Comparison of ENCODE assay signal across 8 mouse cellular contexts in the genomic region with DNA sequence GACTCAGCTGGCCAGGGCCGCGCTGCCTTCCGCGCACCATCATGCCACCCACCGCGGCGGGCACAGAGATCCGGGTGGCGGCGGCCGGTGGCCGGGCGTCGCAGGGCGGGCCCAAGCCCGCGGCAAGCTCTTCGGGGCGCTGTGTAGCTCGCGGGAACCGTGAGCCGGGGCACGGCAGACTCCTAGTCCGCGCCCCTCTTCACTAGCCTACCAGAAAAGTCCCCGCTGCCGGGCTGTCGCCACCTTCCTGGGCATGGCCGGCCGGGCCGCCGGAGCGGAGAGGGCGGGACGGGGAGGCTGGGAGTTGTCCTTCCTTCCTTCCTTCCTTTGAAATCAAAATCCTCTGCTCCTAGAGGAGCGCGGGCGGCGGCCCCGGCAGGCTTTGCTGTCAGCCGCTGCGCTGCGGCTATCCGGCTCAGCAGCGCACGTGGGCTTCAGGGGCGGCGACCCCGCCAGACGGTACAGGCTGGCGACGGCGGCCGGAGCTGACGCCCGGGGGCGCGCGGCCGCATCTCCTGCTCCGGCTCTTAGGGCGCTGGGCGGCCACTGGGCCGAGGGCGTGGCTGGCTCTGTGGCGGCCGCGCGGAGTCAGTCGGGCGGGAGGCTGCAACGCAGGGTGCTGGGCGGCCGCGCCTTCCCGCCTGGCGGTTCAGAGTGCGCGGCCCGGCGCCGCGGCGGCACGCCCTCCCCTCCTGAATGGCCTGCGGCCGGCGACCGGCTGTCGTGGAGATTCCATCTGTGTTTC. TPM values are rescaled to one million over a fixed set of nuclear protein-coding genes. Genes with fewer than 3 reads are reported as not detected.
DNase-seq lines count a peak whose midpoint lies in the region; ATAC-seq and TF ChIP-seq lines count a peak whose summit lies in the region.

No protein-coding gene starts in this region.

- H3K36me3 ChIP-seq in forebrain, embryonic 15.5 days = no peaks in the 10 kb centered on the region
- no peaks in the 10 kb centered on the region for H3K36me3 ChIP-seq in lung, postnatal 0 days (ENCODE audit: insufficient read depth, low read length)

- peak; percentile 70 for ATAC-seq in forebrain, embryonic 15.5 days (replicated peaks)
- ATAC-seq in lung, postnatal 0 days = peak; percentile 83

- peaks cover 51% of the 10 kb centered on the region for H3K4me1 ChIP-seq in forebrain, embryonic 15.5 days
- H3K4me1 ChIP-seq in lung, postnatal 0 days (ENCODE audit: insufficient read depth, low read depth, low read length) = peaks cover 17% of the 10 kb centered on the region

- WGBS in forebrain, embryonic 15.5 days = under 1% methylated on average over 82 of the region's 91 CpGs
- WGBS in lung, postnatal 0 days = under 1% methylated on average over 41 of the region's 91 CpGs

- H3K27ac ChIP-seq in forebrain, embryonic 15.5 days (replicated peaks) = peak overlapping the region; percentile 88
- peak overlapping the region; percentile 98 for H3K27ac ChIP-seq in lung, postnatal 0 days (ENCODE audit: low read length)

- peak overlapping the region; percentile 73 for H3K9ac ChIP-seq in forebrain, embryonic 15.5 days (replicated peaks)
- H3K9ac ChIP-seq in lung, postnatal 0 days (replicated peaks; ENCODE audit: low read depth) = peak overlapping the region; percentile 70

- intact Hi-C loops in heart, postnatal 14 days (cut with DNase I) = loop anchor here (1.0 to 5.0 kb wide), 2 partner anchors 74 to 216 kb away; no protein-coding TSS in a partner anchor

- TF ChIP-seq EP300 in lung, postnatal 0 days (IDR thresholded peaks at IDR 0.05) = peak; percentile 40

- H3K4me3 ChIP-seq in forebrain, embryonic 15.5 days = peak overlapping the region; percentile 66
- H3K4me3 ChIP-seq in lung, postnatal 0 days (ENCODE audit: low read depth, low read length) = peak overlapping the region; percentile 67

- peak; percentile 14; the same call in 1 of the 2 replicates for TF ChIP-seq CTCF in lung, postnatal 0 days (IDR thresholded peaks at IDR 0.05)

- peak overlapping the region; percentile 76 for H3K4me2 ChIP-seq in forebrain, embryonic 15.5 days (replicated peaks)
- peak overlapping the region; percentile 94 for H3K4me2 ChIP-seq in lung, postnatal 0 days (replicated peaks; ENCODE audit: low read depth, low read length)

- H3K9me3 ChIP-seq in forebrain, embryonic 15.5 days = no peaks in the 10 kb centered on the region
- no peaks in the 10 kb centered on the region for H3K9me3 ChIP-seq in lung, postnatal 0 days (ENCODE audit: low read length)

- no peaks in the 10 kb centered on the region for H3K27me3 ChIP-seq in forebrain, embryonic 15.5 days
- no peaks in the 10 kb centered on the region for H3K27me3 ChIP-seq in lung, postnatal 0 days (replicated peaks; ENCODE audit: insufficient read depth, low read length)

- peak; percentile 10 to 18 for DNase-seq in CD8-positive naive resting alpha-beta T cell, adult 2 months (ENCODE audit: low read depth in 2 of 2, low spot score in 2 of 2)
- DNase-seq in adrenal gland, postnatal 25 days = peak; percentile 82
- peak; percentile 78 to 84 for DNase-seq in heart, postnatal 14 days
- DNase-seq in kidney, postnatal 4 days = peak; percentile 80 to 89
- peak; percentile 94 for DNase-seq in lung, postnatal 0 days (ENCODE audit: low spot score)
- peak; percentile 73 for DNase-seq in ovary, adult 18-20 months (ENCODE audit: low spot score)
- peak; percentile 44 for DNase-seq in thymus, postnatal 0 days (ENCODE audit: low spot score)

RNA-seq across cellular contexts. Expression of gene Tlnrd1, which starts 0.7 kb away (rescaled TPM):
- 16.7 and 17.4 TPM in 2 replicates for total RNA-seq in adrenal gland, postnatal 25 days (2021)
- polyA plus RNA-seq in forebrain, embryonic 15.5 days (2015; fragmentation: Nextera tagmentation; extraction: Ambion mirVana) = 6.8 and 7.8 TPM in 2 replicates
- total RNA-seq in heart, postnatal 14 days (2021) = 10 to 100 TPM; 13.5 to 14.9 TPM
- 18.9 and 22.5 TPM in 2 replicates for polyA plus RNA-seq in lung, postnatal 0 days (2015; fragmentation: Nextera tagmentation; extraction: Ambion mirVana)
- 4.5 and 5.6 TPM in 2 replicates for polyA plus RNA-seq in thymus, postnatal 0 days (2015; fragmentation: Nextera tagmentation; extraction: Ambion mirVana)

RNA-seq across cellular contexts. Expression of gene Mesd, which starts 0.8 kb away (rescaled TPM):
- 80.6 and 96.9 TPM in 2 replicates for total RNA-seq in adrenal gland, postnatal 25 days (2021)
- 67.4 and 73.2 TPM in 2 replicates for polyA plus RNA-seq in forebrain, embryonic 15.5 days (2015; fragmentation: Nextera tagmentation; extraction: Ambion mirVana)
- total RNA-seq in heart, postnatal 14 days (2021) = 10 to 100 TPM; 41.6 to 47.7 TPM
- 97.9 and 104 TPM in 2 replicates for polyA plus RNA-seq in lung, postnatal 0 days (2015; fragmentation: Nextera tagmentation; extraction: Ambion mirVana)
- polyA plus RNA-seq in thymus, postnatal 0 days (2015; fragmentation: Nextera tagmentation; extraction: Ambion mirVana) = 67.5 and 72.9 TPM in 2 replicates

Comparison
In these comparisons a context has a peak if more than half of its experiments do, and no peak if none do; other contexts are left out.
1. Peak in every context shown above with its lines: DNase-seq, ATAC-seq, H3K4me3 ChIP-seq and H3K27ac ChIP-seq.
2. DNase-seq: peak in every context shown above with its lines; median percentile 94 in lung, postnatal 0 days; 84 in kidney, postnatal 4 days; 82 in adrenal gland, postnatal 25 days; 81 in heart, postnatal 14 days; 73 in ovary, adult 18-20 months; 44 in thymus, postnatal 0 days; 14 in CD8-positive naive resting alpha-beta T cell, adult 2 months.